Mouse (Mus musculus) layer of hippocampus, postnatal 25 days (tissue): ENCODE measurements at regions not wholly inside any gene's neighbourhood (a gene's known extent, or its start where the extent isn't known, plus 50 kb on each side); places are given as distances from the start of the nearest gene placed in this dataset.
A peak's percentile ranks its signal among the peaks of the same experiment; 100 is the strongest.
"Not testable (repeated sequence)": the region's sequence is repeated elsewhere in the genome, so short reads cannot be mapped to it uniquely, and the experiment has no call there.

Experiments
- DNase-seq, 2 experiments: peaks; one replicate each; pipeline ENCODE4 v3.0.0; 2022; ENCODE audit warnings: mixed read lengths in 2 of 2, low spot score in 1 of 2; ENCODE audit errors: extremely low spot score in 1 of 2

- DNase-seq: no peak
Measured at GRCm38 (mm10) chr5:97831421-97831820, 199.4 kb downstream of the Antxr2 start.

GRCm38 (mm10) chr5:97817485-97817884 lies 213.4 kb downstream of the Antxr2 start:
- DNase-seq: no peak

DNA sequence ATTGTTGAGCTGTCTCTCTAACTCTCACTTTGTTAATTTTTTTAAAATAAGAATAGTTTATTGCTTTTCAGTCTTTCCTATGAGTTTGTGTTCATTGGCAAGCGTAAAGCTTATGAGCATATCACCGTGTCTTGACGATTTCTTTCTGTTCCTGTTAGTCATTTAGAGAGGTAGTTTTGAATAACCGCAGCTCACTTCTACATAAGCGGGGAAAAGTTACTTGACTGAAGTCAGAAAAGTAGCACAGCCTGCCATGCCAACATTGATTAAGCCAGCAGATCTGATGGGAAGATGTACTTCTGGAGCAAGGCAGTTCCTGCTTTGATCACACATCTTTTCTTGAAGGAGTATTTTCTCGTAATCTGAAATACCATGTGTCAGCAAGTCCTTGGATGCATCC lies 215.5 kb downstream of the Antxr2 start:
- no peak for DNase-seq

GRCm38 (mm10) chr5:97814700-97815099 lies 216.1 kb downstream of the Antxr2 start:
- no peak for DNase-seq

GRCm38 (mm10) chr5:97812611-97813350 lies 218.1 kb downstream of the Antxr2 start:
- DNase-seq: no peak

DNA sequence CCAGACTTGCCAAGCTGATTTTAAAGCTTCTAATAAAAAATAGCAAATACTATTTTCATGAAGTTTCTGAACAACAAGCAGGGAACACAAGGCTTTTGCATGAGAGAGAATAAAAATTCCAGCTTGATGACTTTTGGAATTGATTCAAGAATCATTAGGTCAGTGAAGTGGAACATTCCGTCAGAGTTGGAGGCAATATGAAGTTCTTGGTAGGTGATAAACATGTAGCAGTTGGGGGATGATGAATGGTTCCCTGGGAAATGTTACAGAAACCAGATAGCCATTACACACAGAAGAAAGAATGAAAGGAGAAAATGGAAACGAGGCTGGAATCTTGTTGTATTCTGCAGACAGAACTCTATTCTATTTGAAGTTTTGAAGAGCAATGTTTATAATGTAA lies 221.8 kb downstream of the Antxr2 start:
- no peak for DNase-seq

DNA sequence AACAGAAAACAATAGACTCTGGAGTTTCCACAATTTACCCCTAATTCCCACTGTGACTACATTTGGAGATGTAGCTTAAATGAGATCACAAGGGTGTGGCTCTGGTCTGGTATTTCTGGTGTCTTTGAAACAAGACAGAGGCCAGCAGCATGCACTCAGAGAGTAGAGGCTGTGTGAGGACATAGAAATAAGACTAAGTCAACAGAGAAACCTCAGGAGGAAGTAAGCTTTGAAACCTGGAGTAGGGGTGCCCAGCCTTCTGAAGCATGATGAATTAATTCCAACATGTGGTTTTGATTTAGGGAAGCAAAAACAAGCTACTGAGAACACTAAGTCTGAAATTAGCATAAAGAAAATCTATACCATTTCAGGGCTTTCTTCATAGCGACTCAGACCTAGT lies 223.7 kb downstream of the Antxr2 start:
- DNase-seq: no peak

GRCm38 (mm10) chr5:97806754-97807153 lies 224.1 kb downstream of the Antxr2 start:
- DNase-seq: no peak

- DNase-seq: no peak
Measured at GRCm38 (mm10) chr5:97800017-97800416, 230.8 kb downstream of the Antxr2 start.

DNA sequence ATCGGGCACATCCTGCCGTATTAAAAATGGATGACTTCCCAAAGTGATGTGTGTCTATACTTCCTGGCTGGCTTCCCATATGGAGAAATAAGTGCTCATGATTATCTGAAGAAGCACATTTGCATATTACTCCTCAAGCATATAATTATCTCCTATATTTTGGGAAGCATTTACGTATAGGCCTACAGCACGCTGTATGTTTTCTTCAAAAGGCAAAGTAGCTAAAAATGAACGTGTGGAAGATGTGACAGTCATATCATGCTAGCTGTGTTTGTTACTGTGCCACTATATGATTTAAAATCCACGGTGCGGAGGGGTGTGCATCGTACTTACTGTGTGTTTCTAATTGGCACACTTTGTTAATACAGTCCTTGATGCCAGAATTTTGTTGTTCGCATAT lies 242.7 kb downstream of the Antxr2 start:
- no peak for DNase-seq

DNA sequence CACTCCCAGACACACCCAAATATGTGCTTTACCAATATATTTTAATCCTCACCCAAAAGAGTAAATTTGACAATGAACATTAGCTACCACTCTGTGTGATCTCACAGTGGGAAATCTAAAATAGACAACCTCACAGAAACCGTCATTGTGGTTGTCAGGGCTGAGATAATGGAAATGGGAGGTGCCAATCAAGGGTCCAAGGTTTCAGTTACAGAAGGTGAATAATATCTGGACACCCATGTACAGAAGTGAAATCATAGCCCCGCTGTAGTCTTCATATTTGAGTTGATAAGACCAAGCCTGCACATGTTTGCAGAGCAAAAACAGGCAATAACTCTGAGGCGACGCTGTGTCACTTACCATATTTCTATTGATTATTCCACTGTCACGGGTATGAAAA lies 243.8 kb downstream of the Antxr2 start:
- no peak for DNase-seq

DNA sequence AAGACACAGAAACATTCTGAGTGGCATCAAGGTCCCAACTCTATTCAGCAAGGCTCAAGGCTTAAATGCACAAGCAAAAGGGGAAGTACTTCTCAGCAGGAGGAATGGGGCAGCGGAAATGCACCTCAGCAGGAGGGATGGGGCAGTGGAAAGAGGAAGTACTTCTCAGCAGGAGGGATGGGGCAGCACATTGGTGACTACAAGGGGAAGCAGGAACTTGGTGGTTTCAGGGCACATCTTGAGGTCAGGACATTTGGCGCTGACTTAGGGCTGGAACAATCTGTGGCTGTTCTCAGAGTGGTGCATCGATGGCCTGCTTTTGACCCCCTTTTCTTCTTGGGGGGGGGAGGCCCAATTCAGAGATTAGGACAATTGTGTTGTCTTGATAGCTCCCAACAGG lies 255.7 kb downstream of the Antxr2 start:
- DNase-seq: not testable (repeated sequence)

- not testable (repeated sequence) for DNase-seq
Measured at GRCm38 (mm10) chr5:97773451-97773850, 257.4 kb downstream of the Antxr2 start.

DNA sequence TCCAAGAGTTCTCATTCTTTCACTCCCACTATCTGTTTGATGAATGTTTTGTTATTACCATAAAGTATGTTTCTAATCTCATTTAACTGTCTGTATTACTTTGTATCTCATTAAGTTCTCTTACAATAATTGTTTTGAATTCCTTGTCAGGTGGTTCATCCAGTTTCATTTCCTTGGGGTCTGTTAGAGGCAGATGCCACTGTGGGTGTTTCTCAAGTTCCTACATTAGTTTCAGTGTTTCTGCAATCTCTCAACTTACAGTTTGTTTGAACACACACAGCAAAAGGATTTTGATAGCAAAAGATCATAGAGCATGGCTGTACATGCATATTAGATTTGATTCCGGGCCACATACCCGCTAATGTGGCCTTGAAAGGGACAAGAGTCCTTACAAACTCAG lies 280.5 kb upstream of the Gk2 start:
- no peak for DNase-seq

GRCm38 (mm10) chr5:97730920-97731319 lies 274.1 kb upstream of the Gk2 start:
- DNase-seq: no peak

- DNase-seq: not testable (repeated sequence)
Measured at GRCm38 (mm10) chr5:97719364-97719763, 262.5 kb upstream of the Gk2 start.

GRCm38 (mm10) chr5:97705270-97705669 lies 248.4 kb upstream of the Gk2 start:
- DNase-seq: no peak

DNA sequence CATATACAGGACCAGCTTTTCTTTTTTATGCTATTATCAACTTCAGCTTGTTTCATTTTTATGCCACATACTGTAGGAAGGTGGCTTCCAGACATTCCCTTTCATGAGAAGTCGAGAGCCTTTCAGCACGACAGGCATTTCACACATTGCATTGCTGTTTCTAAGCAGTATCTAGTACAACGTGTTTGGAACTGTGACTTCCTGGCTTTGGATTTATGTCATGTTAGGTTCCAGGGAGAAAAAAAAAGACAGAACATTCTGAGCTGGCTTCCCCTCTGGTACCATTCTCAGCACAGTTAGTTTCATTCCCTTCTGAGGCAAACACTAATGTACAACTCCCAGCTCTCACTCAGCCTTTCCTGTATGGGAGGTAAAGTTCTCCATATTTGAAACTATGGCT lies 243.7 kb upstream of the Gk2 start:
- DNase-seq: no peak

- peak in 1 of 2 experiments; percentile 34 for DNase-seq
Measured at GRCm38 (mm10) chr5:97697581-97698134, 240.8 kb upstream of the Gk2 start.

DNA sequence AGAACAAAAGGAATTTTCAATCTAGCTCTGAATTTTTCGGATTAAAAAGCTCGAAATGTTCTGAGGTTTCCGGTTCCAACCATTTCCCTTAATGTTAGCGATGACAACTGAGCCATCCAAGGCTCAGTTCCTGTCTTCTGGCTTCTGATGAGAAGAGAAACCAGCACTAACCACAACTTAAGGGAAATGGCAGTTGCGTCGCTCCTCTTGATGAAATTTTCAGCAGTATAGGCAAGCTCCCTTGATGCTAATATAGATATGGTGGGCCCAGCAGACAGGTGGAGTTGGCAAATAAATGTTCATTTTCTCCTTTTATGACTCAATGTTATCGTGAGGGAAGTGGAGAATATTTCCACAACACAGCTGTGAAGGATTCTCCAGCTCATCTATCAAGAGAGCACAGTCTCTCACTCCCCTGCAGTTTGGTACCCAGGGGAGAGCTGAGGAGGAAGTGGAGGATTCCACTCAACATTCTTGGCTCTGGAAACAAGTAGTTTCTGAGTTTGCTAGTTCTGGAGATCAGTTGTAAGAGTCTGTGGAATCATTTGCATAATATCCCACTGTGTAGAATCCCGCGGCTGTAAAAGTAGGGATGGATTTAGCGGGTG lies 236.6 kb upstream of the Gk2 start:
- DNase-seq: no peak

GRCm38 (mm10) chr5:97685443-97685842 lies 228.6 kb upstream of the Gk2 start:
- DNase-seq: no peak
